Mouse (Mus musculus) C2C12 (cell line): ENCODE measurements around the gene Mapk8ip3.

Experiments used
- CEBPB ChIP-seq: IDR thresholded peaks from one replicate; pipeline ENCODE4 v1.6.1; 2011; ENCODE audit warnings: low read depth, mild to moderate bottlenecking, control low read depth, moderate library complexity
- CTCF ChIP-seq: IDR thresholded peaks from one replicate; pipeline ENCODE4 v1.5.1; 2011; ENCODE audit not compliant: control insufficient read depth, insufficient read depth, insufficient read length
- MAX ChIP-seq: IDR thresholded peaks from one replicate; pipeline ENCODE4 v1.6.1; 2011; ENCODE audit warnings: mild to moderate bottlenecking, control low read depth
- MYOD1 ChIP-seq: IDR thresholded peaks from one replicate; pipeline ENCODE4 v1.6.1; 2011; ENCODE audit warnings: low read depth; ENCODE audit not compliant: control insufficient read depth, insufficient read length
- MYOG ChIP-seq: IDR thresholded peaks from one replicate; pipeline ENCODE4 v1.6.1; 2011; ENCODE audit not compliant: control insufficient read depth, insufficient read length; ENCODE audit errors: extremely low read depth
- USF1 ChIP-seq: IDR thresholded peaks from one replicate; pipeline ENCODE4 v1.6.1; 2011; ENCODE audit warnings: low read depth, mild to moderate bottlenecking, control low read depth, moderate library complexity

DNA sequence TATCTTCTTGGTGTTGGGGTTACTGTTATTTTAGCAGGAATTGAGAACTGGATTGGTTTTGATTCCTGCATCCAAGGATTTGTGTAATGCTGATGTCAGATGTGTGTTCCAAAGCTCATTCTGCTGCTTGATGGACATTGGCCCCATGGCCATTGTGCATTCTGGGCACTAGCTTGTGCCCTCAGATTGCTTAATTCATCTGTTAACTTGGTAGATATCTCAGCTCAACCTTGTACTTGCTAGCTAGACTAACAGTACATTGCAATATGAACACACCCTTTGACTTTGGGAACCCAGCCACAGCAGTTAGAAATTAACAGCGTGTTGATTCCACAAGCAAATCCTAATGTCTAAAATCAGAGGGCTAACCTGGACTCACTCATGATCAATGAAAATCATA is 89.4 kb downstream of the Mapk8ip3 start:
- TF ChIP-seq CTCF = no peak
- TF ChIP-seq USF1 = no peak
- TF ChIP-seq MYOD1 = no peak
- TF ChIP-seq MYOG = no peak
- TF ChIP-seq CEBPB = no peak
- TF ChIP-seq MAX = no peak
